8 mouse cellular contexts compared by ENCODE assay signal in the genomic region with DNA sequence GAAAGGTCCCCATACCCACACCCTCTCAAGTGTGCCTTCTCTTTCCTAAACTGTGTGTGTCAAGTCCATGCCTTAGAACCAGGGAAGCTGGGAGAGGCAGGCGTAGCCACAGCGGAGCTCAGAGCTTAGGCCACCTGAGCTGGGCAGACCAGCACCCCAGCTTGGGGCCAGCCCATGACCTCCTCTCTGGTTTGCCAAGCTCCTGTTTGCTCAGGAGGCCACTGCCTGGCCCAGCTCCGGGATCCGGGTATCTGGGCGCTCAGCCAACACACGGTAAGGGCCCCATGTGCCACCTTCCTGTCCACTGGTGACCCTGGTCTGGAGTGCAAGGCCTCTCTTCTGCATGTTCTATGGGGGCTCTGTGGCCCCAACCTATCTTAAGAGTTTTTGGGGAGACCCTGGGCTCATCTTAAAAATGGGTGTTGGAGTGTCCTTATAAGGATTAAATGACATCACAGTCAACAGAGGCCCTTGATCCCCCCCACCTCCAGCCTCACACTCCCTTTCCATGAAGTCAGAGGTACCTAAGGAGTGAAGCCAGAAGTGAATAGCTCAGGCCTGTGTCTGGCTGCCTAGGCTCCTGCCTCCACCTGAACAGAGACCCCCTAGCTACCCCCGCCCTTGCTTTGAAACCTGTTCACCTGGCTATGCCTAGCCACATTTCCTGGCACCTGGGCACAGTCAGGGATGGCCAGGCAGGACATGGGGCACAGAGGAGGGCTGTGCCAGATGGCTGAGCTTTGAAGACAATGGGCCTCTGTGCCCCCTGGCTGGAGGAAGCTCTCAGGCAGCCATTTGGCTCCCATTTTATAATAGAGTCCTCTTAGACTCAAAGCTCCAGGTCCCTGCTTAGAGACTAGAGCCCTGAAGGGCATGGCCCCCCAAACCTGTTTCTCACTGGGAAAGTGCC. TPM values are rescaled to one million over a fixed set of nuclear protein-coding genes. Genes with fewer than 3 reads are reported as not detected.
DNase-seq lines count a peak whose midpoint lies in the region; ATAC-seq and TF ChIP-seq lines count a peak whose summit lies in the region.

No protein-coding gene starts in this region.

- no peak; the same call in 1 of the 2 replicates for TF ChIP-seq POLR2A in lung, adult 2 months (IDR thresholded peaks at IDR 0.05; ENCODE audit: borderline replicate concordance, extremely low read depth, low read depth, low read length)

- H3K9me3 ChIP-seq in heart, embryonic 14.5 days (ENCODE audit: control insufficient read depth, low read length): no peaks in the 10 kb centered on the region

- no peak for TF ChIP-seq CTCF in lung, adult 2 months (IDR thresholded peaks at IDR 0.05; ENCODE audit: insufficient read depth, low read length)

- H3K27me3 ChIP-seq in heart, embryonic 14.5 days (ENCODE audit: control insufficient read depth, insufficient read depth, low read length): peaks cover 4% of the 10 kb centered on the region; the same call in 1 of the 2 replicates

- DNase-seq in heart, adult 18-20 months: no peak
- DNase-seq in cerebellum, adult 11-12 months: peak; percentile 89
- peak; percentile 77 for DNase-seq in kidney, adult 18-20 months
- DNase-seq in lung, adult 2 months: peak; percentile 67
- DNase-seq in gastrocnemius, postnatal 36 days: no peak
- no peak for DNase-seq in spleen, adult 18-20 months
- no peak for DNase-seq in thymus, postnatal 4 days

- H3K36me3 ChIP-seq in heart, embryonic 14.5 days (ENCODE audit: control insufficient read depth, insufficient read depth, low read length): no peaks in the 10 kb centered on the region

- H3K9ac ChIP-seq in heart, embryonic 14.5 days (ENCODE audit: low read length): no peak overlapping the region

- no peak overlapping the region for H3K4me2 ChIP-seq in heart, embryonic 14.5 days (ENCODE audit: low read length)

- peak; percentile 31; the same call in 1 of the 2 replicates for ATAC-seq in heart, embryonic 14.5 days (ENCODE audit: insufficient number of reproducible peaks, insufficient read depth, low FRiP score, low read depth)

- H3K4me1 ChIP-seq in heart, embryonic 14.5 days (ENCODE audit: control insufficient read depth in 2 of 2, insufficient read depth in 2 of 2, low read length in 2 of 2): peaks cover 15 to 35% of the 10 kb centered on the region in 2 experiments
- no peaks in the 10 kb centered on the region; the same call in 1 of the 2 replicates for H3K4me1 ChIP-seq in lung, adult 2 months (ENCODE audit: control insufficient read depth, insufficient read depth, low read length)

- intact Hi-C loops in gastrocnemius, postnatal 36 days (cut with DNase I): no loop called here

- no peak overlapping the region for H3K27ac ChIP-seq in heart, embryonic 14.5 days (replicated peaks in 1 of 2; ENCODE audit: control insufficient read depth in 1 of 2, insufficient read depth in 1 of 2, low read depth in 2 of 2, low read length in 2 of 2)

- H3K4me3 ChIP-seq in heart, embryonic 14.5 days (ENCODE audit: control insufficient read depth in 1 of 2, insufficient read depth in 1 of 2, low read depth in 1 of 2, low read length in 2 of 2): no peak overlapping the region
- H3K4me3 ChIP-seq in lung, adult 2 months (replicated peaks; ENCODE audit: extremely low read depth, low read depth, low read length): no peak overlapping the region

- WGBS in heart, embryonic 14.5 days: 58% methylated on average over 7 of the region's 7 CpGs
- 51% methylated on average over 7 of the region's 7 CpGs for WGBS in lung, adult 2 months

RNA-seq across cellular contexts. Expression of gene Rap1gap, which starts 33.8 kb away (rescaled TPM):
- polyA plus RNA-seq in heart, embryonic 14.5 days (2014; fragmentation: Nextera tagmentation; extraction: Ambion mirVana): 3.9 and 5.0 TPM in 2 replicates
- total RNA-seq in heart, adult 18-20 months (2021): 10 to 100 TPM; 14.2 to 14.8 TPM
- polyA plus RNA-seq in lung, adult 2 months (2012; rRNA removed): 68.3 and 101 TPM in 2 replicates
- total RNA-seq in gastrocnemius, postnatal 36 days (2021): 10 to 100 TPM in 1 of 2 experiments, 1 to 10 TPM in 1; 5.4 to 10.7 TPM

Comparison
In these comparisons a context has a peak if more than half of its experiments do, and no peak if none do; other contexts are left out.
1. DNase-seq: peak in cerebellum, adult 11-12 months (single experiment), kidney, adult 18-20 months (single experiment) and lung, adult 2 months (single experiment); none in heart, adult 18-20 months (0 of 2), gastrocnemius, postnatal 36 days (0 of 2), spleen, adult 18-20 months (0 of 2) and thymus, postnatal 4 days (single experiment).